Mouse (Mus musculus): Measurements from ENCODE around the gene Vps16. TPM values are rescaled to one million over a fixed set of nuclear protein-coding genes. Genes with fewer than 3 reads are reported as not detected.

Gene Vps16
- total RNA-seq (2014; fragmentation: Nextera tagmentation) (150 and 199 TPM in 2 replicates), total RNA-seq (2017) (123 and 151 TPM in 2 replicates)

GRCm38 (mm10) chr2:130424126-130424853 is at the start of gene Vps16, which contains the start of gene Pced1a:
Vps16 (plus strand) TSS chr2:130424339.
Pced1a (minus strand) TSS chr2:130424701.
- ATAC-seq (replicated peaks; ENCODE audit: low FRiP score, low TSS enrichment, poor library complexity, severe bottlenecking): peak; percentile 85

DNA sequence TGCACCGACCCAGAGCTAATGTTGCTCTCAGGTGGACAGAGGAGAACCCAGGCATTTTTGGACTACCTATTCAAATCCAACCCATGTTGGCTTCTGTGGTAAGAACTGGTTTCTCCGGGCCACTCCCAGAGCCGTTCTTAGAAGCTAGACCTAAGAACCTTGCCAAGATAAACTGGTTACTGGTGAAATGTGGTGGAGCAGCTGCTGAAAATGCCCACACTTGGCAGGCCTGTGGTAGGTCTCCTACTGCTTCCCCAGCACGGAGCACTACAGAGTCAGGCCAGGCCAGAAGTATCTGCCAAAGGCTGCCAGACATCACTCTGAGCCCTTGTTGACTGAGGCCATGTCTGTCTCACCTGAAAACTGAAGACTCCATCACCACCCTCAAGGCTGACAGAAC is 49.2 kb upstream of the Vps16 start:
- ATAC-seq (replicated peaks; ENCODE audit: low FRiP score, low TSS enrichment, poor library complexity, severe bottlenecking): 0 out of 2 replicates have a peak, but pooled peaks have one; percentile 18

GRCm38 (mm10) chr2:130383205-130383604 is 40.9 kb upstream of the Vps16 start:
- ATAC-seq (replicated peaks; ENCODE audit: low FRiP score, low TSS enrichment, poor library complexity, severe bottlenecking): no peak

DNA sequence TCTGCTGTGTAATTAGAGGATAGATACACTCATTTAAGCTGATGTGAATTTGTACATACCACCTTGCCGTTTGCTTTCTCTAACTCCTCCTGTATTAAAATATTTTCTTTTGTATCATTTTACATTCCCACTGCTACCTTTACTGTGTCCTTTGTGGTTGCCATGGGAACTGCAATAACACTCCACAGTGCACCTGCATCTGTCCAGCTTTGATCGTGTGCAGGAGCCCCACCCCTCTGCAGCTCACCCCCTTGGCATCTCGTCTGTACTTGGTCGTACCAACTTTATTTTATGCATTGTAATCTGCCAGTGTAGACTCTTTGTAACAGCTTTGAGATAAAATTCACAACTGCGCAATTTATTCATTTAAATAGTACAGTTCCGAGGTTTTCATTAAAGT is 40.2 kb upstream of the Vps16 start:
- no peak for ATAC-seq (replicated peaks; ENCODE audit: low FRiP score, low TSS enrichment, poor library complexity, severe bottlenecking)

DNA sequence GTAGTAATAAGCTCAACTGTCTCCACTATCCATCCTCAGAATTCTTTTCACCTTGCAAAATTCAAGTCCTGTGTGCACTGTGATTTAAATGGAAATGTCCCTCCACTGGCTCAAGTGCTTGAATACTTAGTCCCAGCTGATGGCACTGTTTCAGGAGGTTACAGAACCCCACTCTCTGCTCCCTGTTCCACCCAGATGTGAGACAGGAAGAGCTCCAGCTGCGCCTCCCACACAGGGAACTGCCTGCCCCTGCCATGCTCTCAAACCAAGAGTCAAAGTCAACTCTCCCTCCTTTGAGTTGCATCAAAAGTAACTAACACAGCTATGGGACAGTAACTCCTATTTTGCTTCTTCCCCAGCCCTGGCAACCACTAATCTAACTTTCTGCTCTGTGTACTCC is 37.9 kb upstream of the Vps16 start:
- no peak for ATAC-seq (replicated peaks; ENCODE audit: low FRiP score, low TSS enrichment, poor library complexity, severe bottlenecking)

GRCm38 (mm10) chr2:130388796-130389195 is 35.3 kb upstream of the Vps16 start:
- peak; percentile 78 for ATAC-seq (replicated peaks; ENCODE audit: low FRiP score, low TSS enrichment, poor library complexity, severe bottlenecking)

DNA sequence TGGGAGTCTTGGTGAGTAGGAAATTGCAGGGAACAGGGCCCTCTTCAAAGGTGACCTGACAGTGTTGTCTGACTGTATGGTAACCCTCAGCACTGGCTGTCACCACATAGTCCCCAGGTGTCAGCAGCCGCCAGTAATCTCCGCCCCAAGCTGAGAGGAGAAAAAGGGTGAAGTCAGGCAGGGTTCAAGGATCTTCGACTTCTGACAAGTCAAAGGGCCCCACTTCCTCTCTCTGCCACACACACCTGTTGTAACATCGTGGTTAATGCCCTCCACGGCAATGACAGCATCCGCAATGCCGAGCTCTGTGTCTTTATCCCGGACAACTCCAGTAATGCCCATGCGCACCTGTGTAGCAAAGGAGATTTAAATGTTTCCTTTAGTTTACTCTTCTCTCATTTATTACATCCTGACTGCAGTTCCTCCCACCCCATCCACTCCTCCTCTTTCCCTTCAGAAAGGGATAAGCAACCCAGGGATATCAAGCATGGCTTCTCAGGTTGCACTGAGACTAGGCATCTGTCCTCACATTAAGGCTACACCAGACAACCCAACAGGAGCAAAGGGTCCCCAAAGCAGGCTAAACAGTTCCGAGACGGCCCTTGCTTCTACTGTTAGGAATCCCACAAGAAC is 33.0 kb upstream of the Vps16 start:
- no peak for ATAC-seq (replicated peaks; ENCODE audit: low FRiP score, low TSS enrichment, poor library complexity, severe bottlenecking)

DNA sequence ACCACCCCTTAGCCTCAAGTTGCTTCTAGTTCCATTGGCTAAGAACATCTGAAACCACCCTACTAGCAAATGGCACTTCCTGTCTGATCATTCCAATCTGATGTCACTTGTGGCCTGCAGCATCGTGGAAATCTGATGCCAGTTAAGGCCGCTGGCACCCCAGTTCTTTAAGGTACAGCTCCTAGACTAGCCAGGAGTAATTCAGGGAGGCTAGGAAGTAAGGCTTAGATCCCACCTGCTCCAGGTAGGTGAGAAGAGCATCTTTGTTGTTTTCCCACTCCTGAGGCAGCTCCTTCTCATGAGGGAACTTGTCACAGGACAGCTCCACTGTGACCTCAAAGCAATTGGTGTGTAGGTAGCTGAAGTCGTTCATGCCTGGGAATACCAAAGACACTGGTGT is 31.3 kb upstream of the Vps16 start:
- ATAC-seq (replicated peaks; ENCODE audit: low FRiP score, low TSS enrichment, poor library complexity, severe bottlenecking): no peak

DNA sequence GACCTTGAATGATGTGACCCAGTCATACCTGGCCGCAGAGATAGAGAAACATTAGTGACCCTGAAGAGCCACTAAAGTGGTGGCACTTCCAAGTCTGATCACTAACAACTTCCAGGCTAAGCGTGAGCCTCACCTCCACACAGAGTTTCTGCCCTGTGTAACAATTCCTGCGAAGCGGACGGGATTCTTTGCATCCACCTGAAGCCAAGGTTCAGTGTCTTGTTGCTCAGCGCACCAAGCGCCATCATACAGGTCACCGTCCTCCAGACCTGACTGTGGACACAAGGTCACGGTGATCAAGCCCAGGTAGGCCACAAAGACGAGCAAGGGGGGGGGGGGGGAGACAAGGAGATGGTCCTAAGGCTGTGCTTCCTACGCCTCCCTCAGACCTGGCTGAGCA is 28.4 kb upstream of the Vps16 start:
- ATAC-seq (replicated peaks; ENCODE audit: low FRiP score, low TSS enrichment, poor library complexity, severe bottlenecking): no peak

GRCm38 (mm10) chr2:130397186-130397985 is 26.8 kb upstream of the Vps16 start, which contains the start of gene Cpxm1:
Cpxm1 (minus strand) TSS chr2:130397574.
- 0 out of 2 replicates have a peak, but pooled peaks have one; percentile 31 for ATAC-seq (replicated peaks; ENCODE audit: low FRiP score, low TSS enrichment, poor library complexity, severe bottlenecking)

- peak; percentile 50 for ATAC-seq (replicated peaks; ENCODE audit: low FRiP score, low TSS enrichment, poor library complexity, severe bottlenecking)
These were observed 26.0 kb upstream of the Vps16 start for GRCm38 (mm10) chr2:130398091-130398490.

DNA sequence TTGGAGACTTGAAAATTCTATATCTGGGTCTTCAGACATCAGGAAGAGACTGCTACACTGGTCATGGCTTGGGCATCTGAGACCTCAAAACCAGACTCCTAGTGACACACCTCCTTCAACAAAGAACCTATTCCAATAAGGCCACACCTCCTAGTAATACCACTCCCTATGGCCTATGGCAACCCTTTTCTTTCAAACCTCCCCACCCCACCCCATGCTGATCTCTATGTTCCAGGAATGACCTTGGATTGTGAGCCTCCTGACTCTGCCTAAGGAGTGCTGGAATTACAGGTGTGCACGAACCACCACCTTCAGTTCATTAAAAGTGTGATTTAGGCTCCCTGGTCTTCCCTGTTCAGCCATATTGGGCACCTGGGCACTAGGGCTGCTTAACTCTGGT is 24.1 kb upstream of the Vps16 start:
- ATAC-seq (replicated peaks; ENCODE audit: low FRiP score, low TSS enrichment, poor library complexity, severe bottlenecking): no peak

GRCm38 (mm10) chr2:130401891-130402290 is 22.2 kb upstream of the Vps16 start:
- no peak for ATAC-seq (replicated peaks; ENCODE audit: low FRiP score, low TSS enrichment, poor library complexity, severe bottlenecking)

- ATAC-seq (replicated peaks; ENCODE audit: low FRiP score, low TSS enrichment, poor library complexity, severe bottlenecking): no peak
These were observed 19.2 kb upstream of the Vps16 start, which contains the start of the genes Gm28372 and 1700020A23Rik for GRCm38 (mm10) chr2:130404939-130405338. Gm28372 (plus strand) TSS chr2:130405239. 1700020A23Rik (plus strand) TSS chr2:130405259.

- no peak for ATAC-seq (replicated peaks; ENCODE audit: low FRiP score, low TSS enrichment, poor library complexity, severe bottlenecking)
These were observed 18.0 kb upstream of the Vps16 start, which contains the start of gene Tmem239 for GRCm38 (mm10) chr2:130406178-130406577. Tmem239 (plus strand) TSS chr2:130406478.

DNA sequence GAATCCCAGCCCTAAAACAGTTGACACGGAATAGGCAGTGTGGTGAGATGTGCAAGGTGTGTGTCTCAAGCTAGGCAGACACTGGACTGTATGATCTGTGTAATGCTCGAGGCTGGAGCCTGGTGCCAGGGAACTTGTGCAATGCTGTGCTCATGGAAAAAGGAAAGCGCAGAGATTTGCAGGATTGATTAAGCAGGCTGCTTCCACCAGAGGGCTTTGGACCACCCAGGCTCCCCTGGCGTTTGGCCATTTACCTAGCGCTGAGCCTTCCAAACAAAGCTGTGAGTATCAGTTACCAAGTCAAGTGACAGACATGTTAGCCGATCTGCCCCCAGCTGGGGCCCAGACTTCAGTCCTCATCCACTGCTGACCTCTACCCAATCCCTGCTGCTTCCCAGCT is 15.9 kb upstream of the Vps16 start:
- ATAC-seq (replicated peaks; ENCODE audit: low FRiP score, low TSS enrichment, poor library complexity, severe bottlenecking): no peak

GRCm38 (mm10) chr2:130411558-130412495 is 12.3 kb upstream of the Vps16 start:
- peak; percentile 77 for ATAC-seq (replicated peaks; ENCODE audit: low FRiP score, low TSS enrichment, poor library complexity, severe bottlenecking)

DNA sequence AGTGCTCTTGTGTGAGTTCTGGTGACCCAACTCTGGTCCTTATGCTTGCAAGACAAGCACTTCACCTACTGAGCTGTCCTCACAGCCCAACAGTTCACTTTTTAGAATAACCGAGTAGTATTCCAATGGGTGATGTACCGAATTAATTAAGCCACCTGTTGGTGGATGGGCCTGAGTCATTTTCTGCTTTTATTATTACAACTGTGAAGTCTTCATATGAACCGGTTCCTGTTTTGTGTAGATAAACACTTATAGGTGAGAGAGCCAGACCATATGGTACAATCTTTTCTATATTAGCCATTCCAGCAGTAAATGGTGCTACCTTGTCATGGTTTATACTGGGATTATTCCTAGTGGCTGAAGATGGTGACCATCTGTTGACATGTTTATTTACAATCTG is 11.4 kb upstream of the Vps16 start:
- ATAC-seq (replicated peaks; ENCODE audit: low FRiP score, low TSS enrichment, poor library complexity, severe bottlenecking): no peak

Measured in megakaryocyte-erythroid progenitor cell, adult 5-6 weeks (primary cell).